Mouse (Mus musculus): ENCODE data around the gene Nab2.

DNA sequence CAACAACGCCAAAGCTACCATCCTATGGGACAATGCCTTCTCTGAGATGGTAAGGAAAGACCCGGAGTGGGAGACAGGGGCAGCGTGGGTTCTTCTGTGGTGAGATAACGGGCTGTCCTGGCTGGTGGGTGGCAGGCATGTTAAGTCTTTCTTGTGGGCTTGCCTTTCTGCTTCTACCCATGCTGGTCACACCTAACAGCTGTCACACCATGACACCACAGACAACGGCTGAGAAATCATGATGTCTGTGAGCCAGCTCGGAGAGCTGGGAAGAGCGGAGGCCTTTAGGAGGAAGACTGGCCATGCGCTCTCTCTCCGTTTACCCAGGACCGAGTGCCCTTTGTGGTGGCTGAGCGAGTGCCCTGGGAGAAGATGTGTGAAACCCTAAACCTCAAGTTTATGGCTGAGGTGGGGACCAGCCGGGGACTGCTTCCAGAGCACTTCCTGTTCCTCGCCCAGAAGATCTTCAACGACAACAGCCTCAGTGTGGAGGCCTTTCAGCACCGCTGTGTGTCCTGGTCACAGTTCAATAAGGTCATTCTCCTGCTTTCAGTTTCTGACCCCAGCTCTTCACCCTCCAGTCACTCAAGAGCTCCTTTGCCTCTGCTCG, 13.3 kb downstream of the Nab2 start:
- TF ChIP-seq CTCF (conservative IDR thresholded peaks at IDR 0.05; ENCODE audit: low read length), result no peak
- TF ChIP-seq NANOG (IDR thresholded peaks at IDR 0.05; ENCODE audit: borderline replicate concordance, low read length), result no peak
- no peak for TF ChIP-seq POU5F1 (IDR thresholded peaks at IDR 0.05; ENCODE audit: borderline replicate concordance, low read length)
